Mouse (Mus musculus): ENCODE measurements around the gene Pcdh15. TPM values are rescaled to one million over a fixed set of nuclear protein-coding genes. Genes with fewer than 3 reads are reported as not detected.

Gene Pcdh15
- polyA plus RNA-seq (2011; ENCODE audit: insufficient read depth, insufficient read length, low read depth, missing spikeins) = 0.12 TPM in 1 of 2 replicates, not detected in the other

GRCm38 (mm10) chr10:73098966-73099845 is at the start of gene Pcdh15:
Gene Pcdh15, plus strand, starts transcription at chr10:73099342.
- H3K27me3 ChIP-seq (ENCODE audit: control insufficient read depth, insufficient read depth, low read length, poor library complexity, severe bottlenecking) = peaks cover 19% of the 10 kb centered on the region

GRCm38 (mm10) chr10:73052074-73052473 is 47.1 kb upstream of the Pcdh15 start:
- TF ChIP-seq EP300 (IDR thresholded peaks at IDR 0.05; ENCODE audit: insufficient read depth, low read depth, low read length) = no peak
- TF ChIP-seq CTCF (IDR thresholded peaks at IDR 0.05; ENCODE audit: low read depth, low read length) = no peak
- no peak for TF ChIP-seq POLR2A (IDR thresholded peaks at IDR 0.05; ENCODE audit: insufficient read depth, low read length)
- no peak overlapping the region for H3K4me3 ChIP-seq (ENCODE audit: low read depth, low read length)
- H3K27me3 ChIP-seq (ENCODE audit: control insufficient read depth, insufficient read depth, low read length, poor library complexity, severe bottlenecking) = no peaks in the 10 kb centered on the region
- H3K9me3 ChIP-seq (replicated peaks; ENCODE audit: control insufficient read depth, insufficient read depth, low read length, poor library complexity, severe bottlenecking) = no peaks in the 10 kb centered on the region
- H3K36me3 ChIP-seq (ENCODE audit: control insufficient read depth, insufficient read depth, low read length, poor library complexity, severe bottlenecking) = no peaks in the 10 kb centered on the region
- no peak overlapping the region for H3K27ac ChIP-seq (ENCODE audit: insufficient read depth, low read length)
- H3K4me1 ChIP-seq (ENCODE audit: control insufficient read depth, insufficient read depth, low read length) = no peaks in the 10 kb centered on the region
- H3K9ac ChIP-seq (ENCODE audit: low read depth, poor library complexity, severe bottlenecking) = no peak overlapping the region

More at GRCm38 (mm10) chr10:73098966-73099845, at the start of gene Pcdh15:
- Histone ChIP-seq H3K4me1 (ENCODE audit: control insufficient read depth, insufficient read depth, low read length) (no peaks in the 10 kb centered on the region), H3K4me3 (ENCODE audit: low read depth, low read length) (peak within 1 kb of the TSS; percentile 89), H3K27ac (ENCODE audit: insufficient read depth, low read length) (no peak within 1 kb of the TSS), H3K9ac (ENCODE audit: low read depth, poor library complexity, severe bottlenecking) (peak within 1 kb of the TSS; percentile 56), H3K9me3 (replicated peaks; ENCODE audit: control insufficient read depth, insufficient read depth, low read length, poor library complexity, severe bottlenecking) (no peaks in the 10 kb centered on the region), H3K36me3 (ENCODE audit: control insufficient read depth, insufficient read depth, low read length, poor library complexity, severe bottlenecking) (no peaks in the 10 kb centered on the region)
- no peak for TF ChIP-seq CTCF (IDR thresholded peaks at IDR 0.05; ENCODE audit: low read depth, low read length)
- TF ChIP-seq POLR2A (IDR thresholded peaks at IDR 0.05; ENCODE audit: insufficient read depth, low read length) = no peak
- TF ChIP-seq EP300 (IDR thresholded peaks at IDR 0.05; ENCODE audit: insufficient read depth, low read depth, low read length) = no peak

GRCm38 (mm10) chr10:73059726-73060230 is 39.4 kb upstream of the Pcdh15 start:
- Histone ChIP-seq H3K27ac (ENCODE audit: insufficient read depth, low read length) (no peak overlapping the region), H3K27me3 (ENCODE audit: control insufficient read depth, insufficient read depth, low read length, poor library complexity, severe bottlenecking) (no peaks in the 10 kb centered on the region), H3K36me3 (ENCODE audit: control insufficient read depth, insufficient read depth, low read length, poor library complexity, severe bottlenecking) (no peaks in the 10 kb centered on the region), H3K4me1 (ENCODE audit: control insufficient read depth, insufficient read depth, low read length) (no peaks in the 10 kb centered on the region), H3K9me3 (replicated peaks; ENCODE audit: control insufficient read depth, insufficient read depth, low read length, poor library complexity, severe bottlenecking) (no peaks in the 10 kb centered on the region), H3K9ac (ENCODE audit: low read depth, poor library complexity, severe bottlenecking) (no peak overlapping the region), H3K4me3 (ENCODE audit: low read depth, low read length) (no peak overlapping the region)
- TF ChIP-seq EP300 (IDR thresholded peaks at IDR 0.05; ENCODE audit: insufficient read depth, low read depth, low read length) = no peak
- TF ChIP-seq CTCF (IDR thresholded peaks at IDR 0.05; ENCODE audit: low read depth, low read length) = no peak
- TF ChIP-seq POLR2A (IDR thresholded peaks at IDR 0.05; ENCODE audit: insufficient read depth, low read length) = no peak

DNA sequence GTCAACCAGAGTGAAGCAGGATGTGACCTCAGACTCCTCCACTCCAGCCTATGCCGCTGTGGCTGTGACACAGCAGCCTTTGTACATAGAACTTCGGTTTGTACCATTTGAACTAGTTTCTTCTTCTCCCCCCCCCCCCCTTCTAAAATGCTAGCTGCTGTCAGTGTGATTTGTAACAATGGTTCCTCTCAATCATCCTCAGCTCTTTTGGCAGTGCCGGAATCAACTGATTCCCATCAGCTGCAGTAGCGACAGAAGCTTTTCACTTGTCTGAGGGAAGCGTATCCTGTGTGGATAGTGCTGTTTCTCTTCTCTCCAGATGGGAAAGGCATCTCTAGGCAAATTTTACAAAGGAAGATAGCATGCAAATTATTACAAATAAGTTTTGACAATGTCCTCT is 12.4 kb upstream of the Pcdh15 start:
- H3K36me3 ChIP-seq (ENCODE audit: control insufficient read depth, insufficient read depth, low read length, poor library complexity, severe bottlenecking) = no peaks in the 10 kb centered on the region
- no peaks in the 10 kb centered on the region for H3K4me1 ChIP-seq (ENCODE audit: control insufficient read depth, insufficient read depth, low read length)
- no peak overlapping the region for H3K4me3 ChIP-seq (ENCODE audit: low read depth, low read length)
- TF ChIP-seq CTCF (IDR thresholded peaks at IDR 0.05; ENCODE audit: low read depth, low read length) = no peak
- TF ChIP-seq EP300 (IDR thresholded peaks at IDR 0.05; ENCODE audit: insufficient read depth, low read depth, low read length) = no peak
- no peak for TF ChIP-seq POLR2A (IDR thresholded peaks at IDR 0.05; ENCODE audit: insufficient read depth, low read length)
- no peaks in the 10 kb centered on the region for H3K9me3 ChIP-seq (replicated peaks; ENCODE audit: control insufficient read depth, insufficient read depth, low read length, poor library complexity, severe bottlenecking)
- H3K9ac ChIP-seq (ENCODE audit: low read depth, poor library complexity, severe bottlenecking) = no peak overlapping the region
- H3K27me3 ChIP-seq (ENCODE audit: control insufficient read depth, insufficient read depth, low read length, poor library complexity, severe bottlenecking) = no peaks in the 10 kb centered on the region
- no peak overlapping the region for H3K27ac ChIP-seq (ENCODE audit: insufficient read depth, low read length)

- H3K4me1 ChIP-seq (ENCODE audit: control insufficient read depth, insufficient read depth, low read length) = no peaks in the 10 kb centered on the region
- H3K9me3 ChIP-seq (replicated peaks; ENCODE audit: control insufficient read depth, insufficient read depth, low read length, poor library complexity, severe bottlenecking) = no peaks in the 10 kb centered on the region
- peaks cover 19% of the 10 kb centered on the region for H3K27me3 ChIP-seq (ENCODE audit: control insufficient read depth, insufficient read depth, low read length, poor library complexity, severe bottlenecking)
- H3K9ac ChIP-seq (ENCODE audit: low read depth, poor library complexity, severe bottlenecking) = no peak overlapping the region
- H3K36me3 ChIP-seq (ENCODE audit: control insufficient read depth, insufficient read depth, low read length, poor library complexity, severe bottlenecking) = no peaks in the 10 kb centered on the region
- no peak overlapping the region for H3K27ac ChIP-seq (ENCODE audit: insufficient read depth, low read length)
- TF ChIP-seq POLR2A (IDR thresholded peaks at IDR 0.05; ENCODE audit: insufficient read depth, low read length) (no peak), EP300 (IDR thresholded peaks at IDR 0.05; ENCODE audit: insufficient read depth, low read depth, low read length) (no peak), CTCF (IDR thresholded peaks at IDR 0.05; ENCODE audit: low read depth, low read length) (no peak)
- H3K4me3 ChIP-seq (ENCODE audit: low read depth, low read length) = peak overlapping the region; percentile 53
Measured at GRCm38 (mm10) chr10:73096531-73097135, 2.5 kb upstream of the Pcdh15 start.

Measured in ES-Bruce4 (cell line).